Mouse (Mus musculus) frontal cortex, postnatal 14 days (tissue): ENCODE data around the gene Cldn10.
"Not testable (repeated sequence)": the region's sequence is repeated elsewhere in the genome, so short reads cannot be mapped to it uniquely, and the experiment has no call there.

Experiments used
- DNase-seq, 2 experiments: peaks; one replicate each; pipeline ENCODE4 v3.0.0; 2022; ENCODE audit warnings: low spot score in 2 of 2

The Cldn10 gene

DNA sequence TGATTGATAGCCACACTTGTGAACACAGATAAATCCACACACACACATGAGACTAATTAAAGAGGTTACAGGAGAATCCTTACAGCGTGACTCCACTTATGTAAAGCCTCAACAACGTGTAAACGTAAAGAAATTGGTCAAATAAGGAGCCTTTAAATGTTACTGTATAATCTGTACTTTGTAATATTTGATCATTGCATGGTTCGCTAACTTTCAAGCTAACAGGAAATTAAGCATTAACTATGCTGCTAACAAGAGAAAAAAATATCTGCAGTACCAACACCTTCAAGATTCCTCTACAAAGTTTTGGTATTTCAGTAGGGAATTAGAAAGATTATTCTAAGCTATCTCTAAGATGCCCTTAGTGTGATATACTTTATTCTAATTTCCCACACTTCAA, at the start of gene Cldn10:
Cldn10 (plus strand) TSS at position 288 of the 400 bp plus-strand sequence.
- no peak for DNase-seq

DNA sequence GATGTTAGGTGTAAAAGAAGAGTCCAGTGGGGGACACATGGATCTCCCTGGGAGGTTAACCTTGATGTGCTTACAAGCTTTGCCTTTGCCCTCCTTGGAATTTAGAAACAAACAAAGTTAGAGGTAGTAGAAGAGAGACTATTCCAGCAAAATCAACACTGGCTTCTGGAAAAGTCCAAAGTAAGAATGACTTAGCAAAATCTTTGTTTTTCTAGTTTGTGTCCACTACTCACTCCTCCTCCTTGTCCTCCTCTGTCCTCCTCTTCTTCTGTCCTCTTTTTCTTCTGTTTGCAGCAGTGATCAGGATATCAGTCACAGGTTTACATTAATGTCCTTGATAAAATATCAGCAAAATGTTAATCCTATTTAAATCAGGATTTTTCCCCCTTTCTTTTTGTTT, 45.9 kb upstream of the Cldn10 start:
- DNase-seq = no peak

DNA sequence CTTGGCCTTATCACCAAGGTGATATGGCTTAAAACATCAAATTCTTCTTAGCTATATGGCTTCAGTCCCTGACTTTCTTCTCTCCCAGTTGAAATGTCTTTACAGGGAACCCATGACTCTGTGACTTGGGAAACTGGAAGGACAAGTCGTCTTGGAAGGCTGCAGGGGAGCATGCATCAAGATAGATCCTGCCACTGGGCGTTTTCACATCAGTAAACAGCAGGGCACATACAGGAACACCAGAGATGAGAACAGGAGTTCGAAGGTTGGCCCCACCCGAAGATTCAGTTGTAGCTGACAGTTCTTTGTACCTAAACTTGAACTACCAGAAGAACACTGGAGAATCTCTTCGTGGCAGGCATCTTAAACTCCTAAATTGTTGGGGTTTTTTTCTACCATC, 44.8 kb upstream of the Cldn10 start:
- DNase-seq = no peak

DNA sequence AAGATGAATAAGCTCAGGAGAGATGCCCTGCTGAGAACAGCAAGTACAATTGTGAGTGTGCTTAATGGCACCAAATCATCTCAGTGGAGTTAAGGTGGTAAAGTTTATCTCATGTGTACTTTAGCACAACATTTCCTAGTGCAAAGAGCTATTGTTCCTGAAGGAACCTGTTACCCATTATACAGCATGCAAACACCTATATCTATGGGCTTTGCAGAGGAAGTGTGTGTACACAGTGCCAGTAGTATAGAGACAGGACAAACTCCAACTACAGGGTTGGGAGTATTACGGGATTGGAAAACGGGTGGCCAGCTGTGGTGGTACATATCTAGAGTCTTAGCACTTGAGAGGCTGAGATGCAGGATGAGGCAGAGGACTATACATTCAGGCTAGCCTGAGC, 38.6 kb upstream of the Cldn10 start:
- no peak for DNase-seq

DNA sequence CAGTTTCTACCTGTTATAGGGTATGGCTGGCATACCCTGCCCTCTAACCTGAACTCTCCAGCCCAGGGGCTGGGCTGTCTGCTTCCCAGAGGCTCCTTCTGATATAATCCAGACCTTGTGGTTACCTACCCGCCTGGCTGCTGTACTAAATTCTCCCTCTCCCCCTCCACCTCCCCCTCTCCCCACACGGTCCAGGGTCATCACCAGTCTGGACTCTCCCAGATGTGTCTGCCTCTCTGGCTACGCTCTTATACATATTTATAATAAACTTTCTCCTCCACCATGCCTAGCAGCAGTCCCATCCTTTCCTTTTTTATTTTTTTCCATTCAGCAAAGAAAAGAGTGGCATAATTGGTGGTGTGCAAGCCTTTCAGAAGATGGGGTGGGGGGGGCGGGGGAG, 38.0 kb upstream of the Cldn10 start:
- no peak for DNase-seq

DNA sequence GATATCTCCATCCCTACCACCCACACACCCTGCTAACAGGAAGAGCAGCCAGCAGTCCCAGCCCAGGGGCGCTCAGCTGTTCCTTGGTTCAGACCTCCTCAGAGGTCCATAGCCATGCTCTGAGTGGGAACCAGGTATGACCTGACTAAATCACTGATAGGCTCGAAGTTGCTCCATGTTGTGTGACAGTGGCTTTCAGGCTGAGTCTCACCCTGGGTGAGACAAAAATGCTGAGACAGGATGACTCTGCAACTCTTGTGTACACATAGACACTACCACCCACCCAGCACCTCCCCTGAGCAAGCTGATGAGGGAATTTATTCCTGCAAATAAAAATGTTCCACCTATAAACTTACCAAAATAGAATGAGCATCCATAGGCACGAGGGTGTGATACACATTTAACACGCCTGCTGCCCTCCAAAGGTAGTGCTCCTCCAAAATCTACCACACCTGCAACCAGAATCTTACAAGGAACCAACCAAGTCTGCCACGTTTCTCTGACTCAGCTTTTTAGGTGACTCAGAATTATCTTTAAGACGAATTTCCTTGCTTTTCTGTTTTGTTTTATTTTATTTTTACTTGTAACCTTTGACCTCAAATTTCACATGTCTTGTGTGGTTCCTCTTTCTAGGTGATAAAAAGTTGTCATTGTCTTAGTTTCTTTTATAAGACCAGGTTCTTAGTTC, 37.1 kb upstream of the Cldn10 start:
- DNase-seq = no peak

DNA sequence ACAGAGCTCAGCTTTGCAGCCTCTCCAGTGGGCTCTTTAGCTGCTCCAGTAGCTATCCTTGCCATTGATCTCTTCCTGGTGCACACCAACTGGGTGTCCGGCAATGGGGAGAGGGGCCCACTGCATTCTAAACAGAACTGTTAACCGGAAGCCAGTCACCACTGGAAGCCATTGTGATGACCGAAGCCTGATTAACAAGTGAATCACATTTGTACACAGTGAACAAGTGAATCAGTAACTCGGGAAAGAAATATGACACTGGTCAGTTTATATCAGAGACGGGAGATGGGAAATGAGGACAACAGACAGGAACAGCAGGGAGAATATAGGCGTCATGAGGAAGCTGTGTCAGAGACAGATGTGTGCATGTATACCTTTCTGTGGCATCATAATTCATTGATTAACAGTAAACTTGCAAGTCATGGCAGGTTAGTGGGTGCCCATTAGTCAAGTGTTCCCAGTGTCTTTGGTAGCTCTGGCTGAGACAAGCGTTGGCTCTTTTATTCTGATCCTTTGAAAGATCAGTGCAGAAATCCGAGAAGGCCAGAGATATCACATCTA, 36.4 kb upstream of the Cldn10 start:
- DNase-seq = no peak

DNA sequence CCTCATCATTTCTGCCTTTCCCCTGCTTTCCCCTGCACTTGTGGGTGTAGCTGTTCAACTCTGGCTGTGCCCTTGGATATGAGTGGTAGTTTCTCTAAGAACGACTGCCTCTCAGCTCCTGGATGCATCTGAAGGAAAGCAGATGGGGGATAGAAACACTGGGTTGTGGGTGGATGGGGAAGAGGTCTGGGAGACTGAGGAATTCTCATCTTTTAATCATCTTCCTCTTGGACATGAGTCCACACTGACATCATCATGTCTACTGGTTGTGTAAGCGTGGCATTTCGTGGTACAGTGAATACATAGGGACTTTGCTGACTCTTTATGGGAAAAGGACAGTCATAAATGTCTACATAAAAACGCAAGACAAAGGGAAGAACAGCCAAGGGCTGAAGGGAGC, 31.7 kb upstream of the Cldn10 start:
- no peak for DNase-seq

DNA sequence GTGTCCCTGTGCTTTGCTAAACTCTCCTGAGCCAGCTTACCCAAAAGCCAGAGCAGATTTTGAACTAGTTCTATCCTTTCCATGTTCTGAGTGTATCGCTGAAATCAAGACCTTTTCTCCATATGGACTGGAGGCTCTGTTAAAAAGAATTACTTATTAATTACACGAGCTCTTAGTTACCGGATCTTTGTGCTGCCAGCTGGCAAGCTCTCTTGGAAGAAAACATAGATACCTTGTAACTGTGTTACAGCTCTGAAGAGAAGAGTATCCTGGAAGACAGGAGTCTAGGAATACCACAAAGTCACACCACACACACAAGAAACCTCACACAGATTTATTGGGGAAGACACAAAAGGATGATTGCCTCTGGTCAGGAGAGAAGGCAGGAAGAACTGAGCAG, 31.1 kb upstream of the Cldn10 start:
- DNase-seq = no peak

DNA sequence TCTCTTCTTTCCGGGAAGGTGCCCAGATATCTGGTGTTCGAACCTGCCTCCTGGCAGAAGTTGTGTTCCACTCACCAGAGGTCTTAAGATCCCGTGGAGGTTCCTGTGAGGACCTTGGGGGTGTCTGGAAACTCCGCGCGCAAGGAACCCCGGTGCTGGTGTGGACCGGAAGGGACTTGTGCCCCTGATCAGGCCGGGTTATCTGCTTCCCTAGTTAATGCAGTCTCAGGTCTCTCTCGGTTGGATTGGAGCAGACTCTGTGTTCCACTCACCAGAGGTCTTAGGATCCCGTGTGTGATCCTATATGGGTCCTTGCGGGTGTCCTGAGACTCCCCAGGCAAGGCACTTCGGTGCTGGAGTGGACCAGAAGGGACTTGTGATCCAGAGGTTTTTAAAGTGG, 24.3 kb upstream of the Cldn10 start:
- not testable (repeated sequence) for DNase-seq

DNA sequence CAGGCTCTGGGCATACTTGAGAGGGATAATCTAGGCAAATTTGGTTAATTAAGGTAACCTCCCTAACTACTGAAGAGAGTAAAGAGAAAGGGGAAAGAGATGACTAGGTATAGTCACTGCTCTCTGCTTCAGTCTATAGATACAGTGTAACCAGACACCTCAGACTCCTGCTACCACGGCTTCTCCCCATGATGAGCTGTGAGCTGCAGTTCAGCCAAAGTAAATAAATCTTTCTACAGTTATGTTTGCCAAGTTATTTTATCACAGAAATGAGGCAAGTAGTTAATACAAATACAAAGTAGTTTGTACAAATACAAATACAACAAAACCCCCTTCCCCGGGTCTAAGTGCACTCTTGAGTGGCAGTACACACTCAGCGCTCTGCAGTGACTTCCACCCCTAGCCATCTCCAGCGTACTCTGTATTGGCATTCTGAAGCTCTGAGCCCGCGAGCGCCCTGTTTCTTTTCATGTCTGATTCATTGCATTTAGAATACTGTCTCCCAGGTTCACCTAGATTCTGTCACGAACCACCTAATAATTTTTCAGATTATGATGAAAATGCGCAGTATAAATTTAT, 23.7 kb upstream of the Cldn10 start:
- DNase-seq = no peak

DNA sequence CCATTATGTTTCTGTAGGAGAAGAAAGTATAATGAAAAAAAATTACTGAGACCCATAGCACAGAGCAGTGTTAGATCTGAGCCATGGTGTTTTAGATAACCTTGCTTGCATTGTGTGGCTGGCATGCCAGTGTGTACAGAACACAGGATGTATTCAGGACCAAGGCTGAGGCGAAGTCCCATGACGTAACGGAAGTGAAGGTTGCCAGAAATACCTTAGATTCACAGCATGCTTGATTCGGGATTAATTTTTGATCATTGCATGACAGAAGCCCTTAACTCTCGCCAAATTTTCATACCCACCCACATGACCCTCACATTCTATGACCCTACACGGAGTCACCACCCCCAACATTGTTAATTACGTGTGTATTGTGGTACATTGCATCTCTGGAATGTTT, 22.4 kb upstream of the Cldn10 start:
- DNase-seq = no peak

DNA sequence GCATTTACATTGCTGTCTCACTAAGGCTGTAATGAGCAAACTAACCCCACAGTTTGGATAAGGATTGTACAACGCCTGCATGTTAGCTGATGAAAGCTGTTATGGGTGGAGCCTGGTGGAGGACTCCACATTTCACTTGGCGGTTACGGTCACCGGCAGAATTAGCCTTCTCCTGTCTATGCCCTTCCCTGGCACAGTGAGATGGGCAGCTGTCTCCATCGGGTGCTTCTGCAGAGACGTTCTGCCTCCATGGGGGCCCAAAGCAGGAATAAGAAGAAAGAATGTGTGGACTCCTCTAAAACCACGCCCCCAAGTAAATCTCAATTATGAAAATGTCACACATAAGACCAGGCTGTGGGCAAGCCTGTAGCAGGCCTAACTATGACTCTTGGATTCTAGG, 21.8 kb upstream of the Cldn10 start:
- DNase-seq = no peak

DNA sequence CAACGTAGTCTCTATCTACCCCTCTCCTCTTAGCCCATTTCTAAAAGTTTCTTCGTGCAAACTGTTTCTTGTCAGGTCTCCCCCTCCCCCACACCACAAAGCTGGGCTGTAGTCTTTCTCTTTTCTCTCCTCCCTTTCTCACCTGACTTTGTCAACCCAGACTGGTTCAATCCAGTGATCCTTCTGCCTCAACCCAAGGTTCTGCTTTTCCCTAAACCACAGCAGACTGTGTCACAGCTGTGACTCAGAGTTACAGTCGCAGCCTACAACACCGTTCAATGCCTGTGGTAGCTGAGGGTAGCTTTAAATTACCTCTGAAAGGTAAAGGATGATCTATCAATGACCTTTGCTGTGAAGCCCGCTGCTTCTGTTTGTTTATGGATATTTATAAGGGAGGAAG, 21.3 kb upstream of the Cldn10 start:
- no peak for DNase-seq

DNA sequence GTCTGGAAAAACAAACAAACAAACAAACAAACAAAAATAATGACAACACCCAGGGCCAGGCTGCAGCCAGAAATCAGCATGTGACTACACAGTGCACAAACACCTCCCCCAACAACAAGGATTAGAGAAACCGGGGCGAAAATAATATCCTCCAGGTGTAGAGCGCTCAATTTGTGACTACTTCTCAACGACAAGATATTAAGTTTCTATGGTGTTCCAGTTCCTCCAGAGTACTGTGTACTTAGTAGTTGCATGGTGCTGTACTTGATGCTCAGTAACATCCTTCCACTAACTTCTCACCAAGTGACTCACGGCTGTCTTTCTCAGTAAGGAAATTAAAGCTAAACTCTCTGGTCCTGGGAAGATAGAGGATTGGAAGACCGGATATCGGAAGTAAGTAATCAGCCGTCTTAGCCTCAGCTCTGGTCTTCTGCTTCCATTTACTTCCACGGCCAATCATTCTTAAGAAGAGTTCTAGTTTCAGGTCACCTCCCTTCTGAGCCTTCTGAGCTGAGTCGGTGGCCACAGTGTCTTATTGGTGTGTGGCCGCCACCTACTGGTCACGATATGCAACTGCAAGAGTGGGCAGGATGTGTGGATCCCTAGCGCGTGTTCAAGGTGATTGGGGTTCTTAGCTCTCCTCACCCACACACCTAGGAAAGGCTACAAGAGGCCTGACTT, 19.9 kb upstream of the Cldn10 start:
- DNase-seq = peak; percentile 66 to 80

DNA sequence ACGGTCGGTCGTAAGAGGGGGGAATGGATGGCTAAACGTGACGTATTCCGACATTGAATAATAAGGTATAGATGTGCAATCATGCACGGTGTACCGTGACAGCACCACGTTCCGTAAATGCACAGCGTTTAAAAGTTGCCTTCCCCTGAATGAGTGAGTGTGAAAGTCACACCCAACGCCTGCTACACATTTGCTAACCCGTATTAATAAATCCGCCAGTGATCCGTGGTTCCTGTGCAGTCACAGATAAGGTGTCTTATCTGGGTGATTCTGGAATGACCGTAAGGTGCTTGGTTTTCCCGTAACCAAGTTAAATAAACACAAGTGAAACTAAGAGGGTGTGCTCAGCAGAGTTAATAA, 19.4 kb upstream of the Cldn10 start:
- DNase-seq = no peak

DNA sequence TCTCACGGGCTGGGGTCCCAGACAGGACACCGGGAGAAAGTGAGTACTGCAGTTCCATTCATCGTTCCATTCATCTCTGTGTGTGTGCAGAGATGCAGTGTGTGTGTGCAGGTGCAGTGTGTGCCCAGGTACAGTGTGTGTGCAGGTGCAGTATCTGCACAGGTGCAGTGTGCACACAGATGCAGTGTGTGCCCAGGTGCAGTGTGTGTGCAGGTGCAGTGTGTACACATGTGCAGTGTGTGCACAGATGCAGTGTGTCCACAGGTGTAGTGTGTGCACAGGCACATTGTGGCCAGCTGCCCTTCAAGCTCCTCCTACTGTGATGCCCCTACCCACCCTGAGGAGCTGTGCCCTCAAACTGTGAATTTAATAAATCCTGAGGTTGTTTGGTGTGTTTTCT, 14.0 kb upstream of the Cldn10 start:
- DNase-seq = no peak

DNA sequence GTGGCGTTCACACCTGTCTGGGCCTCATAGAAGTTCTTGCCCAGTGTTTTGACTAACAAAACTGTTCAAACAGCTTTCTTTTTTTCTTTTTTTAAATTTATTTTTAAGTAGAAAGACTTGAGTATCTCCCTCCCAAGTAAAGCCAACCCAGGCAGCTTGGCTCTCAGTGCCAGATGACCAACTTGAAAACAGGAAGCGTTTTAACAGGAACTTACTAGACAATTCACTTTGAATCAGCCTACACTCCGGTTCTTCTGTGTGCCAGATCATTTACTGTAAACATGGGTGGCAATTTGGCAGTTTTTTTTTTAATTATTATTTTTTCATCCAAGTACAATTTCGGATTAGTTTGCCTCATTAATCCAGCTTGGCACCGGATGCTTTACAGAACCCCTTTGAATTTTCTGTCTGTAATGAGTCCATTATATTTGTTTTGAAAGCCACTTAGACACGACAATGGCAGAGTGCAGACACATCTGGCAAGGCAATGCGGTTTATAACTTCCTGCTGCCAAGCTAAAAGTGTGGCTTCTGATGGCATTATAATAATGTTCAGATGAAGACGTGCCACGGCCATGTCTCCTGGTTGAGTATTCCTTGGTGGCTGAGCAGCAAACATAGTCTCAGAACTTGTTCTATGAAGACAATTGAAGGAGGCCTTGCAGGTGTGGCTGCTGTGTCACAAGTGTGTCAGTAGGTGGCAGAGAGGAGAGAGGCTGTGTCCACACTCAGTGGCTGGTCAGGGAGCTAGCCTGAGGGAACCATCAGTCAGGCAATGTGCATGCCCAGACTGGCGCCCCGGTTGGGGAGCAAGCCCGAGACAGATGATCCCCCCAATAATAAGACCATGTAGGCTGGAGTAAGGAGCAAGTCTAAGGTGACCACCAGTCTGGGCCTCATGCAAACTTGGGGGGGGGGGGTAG, 12.9 kb upstream of the Cldn10 start:
- DNase-seq = no peak

DNA sequence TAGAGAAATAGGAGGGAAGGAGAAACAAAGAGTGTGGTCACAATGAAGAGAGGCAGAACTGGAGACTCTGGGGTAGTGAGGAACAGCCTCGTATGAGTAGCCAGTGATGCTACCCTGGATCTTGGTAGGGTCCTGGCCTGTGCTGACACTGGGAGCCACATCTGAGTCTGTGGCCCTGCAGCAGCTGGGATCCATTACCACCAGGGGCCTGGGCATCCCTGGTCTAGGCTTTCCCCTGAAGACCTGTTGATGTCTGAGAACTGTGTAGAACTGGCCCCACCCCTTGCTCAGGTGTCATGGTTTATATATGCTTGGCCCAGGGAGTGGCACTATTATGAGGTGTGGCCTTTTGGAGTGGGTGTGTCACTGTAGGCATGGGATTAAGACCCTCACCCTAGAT, 12.2 kb upstream of the Cldn10 start:
- no peak for DNase-seq

DNA sequence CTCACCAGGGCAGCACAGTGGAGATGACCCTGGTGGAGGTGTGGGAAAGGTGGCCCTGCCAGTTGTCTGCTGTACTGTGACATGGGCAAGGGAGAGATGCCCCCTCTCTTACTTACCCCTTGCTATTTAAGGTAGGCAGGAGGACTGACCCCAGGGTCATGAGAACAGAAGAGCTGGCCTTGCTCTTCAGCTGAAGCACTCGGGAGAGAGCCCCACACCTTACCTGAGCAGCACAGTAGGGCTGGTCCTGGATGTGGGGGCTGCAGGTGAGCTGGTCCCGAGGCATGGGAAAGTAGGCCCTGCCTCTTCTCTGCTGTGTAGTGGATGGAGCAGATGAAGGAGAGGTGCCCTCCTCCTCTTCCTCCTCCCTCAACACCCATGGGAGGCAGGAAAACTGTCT, 11.3 kb upstream of the Cldn10 start:
- no peak for DNase-seq

DNA sequence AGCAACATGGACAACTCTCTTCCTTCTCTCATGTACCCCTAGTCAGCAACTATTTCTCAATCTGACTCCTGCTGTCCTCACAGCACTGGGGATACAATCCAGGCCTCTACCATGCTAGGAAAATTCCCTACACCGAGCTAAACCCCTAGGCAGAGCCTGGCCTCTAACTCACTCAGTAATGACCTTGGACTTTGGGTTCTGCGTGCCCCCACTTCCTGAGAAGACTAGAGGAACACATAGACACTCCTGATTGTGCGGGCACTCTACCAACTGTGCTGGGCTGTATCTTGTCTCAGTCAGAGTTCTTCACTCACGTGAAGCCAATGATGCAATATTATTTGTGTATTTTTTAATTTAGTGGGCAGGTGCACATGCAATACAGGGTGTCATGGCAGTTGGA, 10.2 kb upstream of the Cldn10 start:
- no peak for DNase-seq

DNA sequence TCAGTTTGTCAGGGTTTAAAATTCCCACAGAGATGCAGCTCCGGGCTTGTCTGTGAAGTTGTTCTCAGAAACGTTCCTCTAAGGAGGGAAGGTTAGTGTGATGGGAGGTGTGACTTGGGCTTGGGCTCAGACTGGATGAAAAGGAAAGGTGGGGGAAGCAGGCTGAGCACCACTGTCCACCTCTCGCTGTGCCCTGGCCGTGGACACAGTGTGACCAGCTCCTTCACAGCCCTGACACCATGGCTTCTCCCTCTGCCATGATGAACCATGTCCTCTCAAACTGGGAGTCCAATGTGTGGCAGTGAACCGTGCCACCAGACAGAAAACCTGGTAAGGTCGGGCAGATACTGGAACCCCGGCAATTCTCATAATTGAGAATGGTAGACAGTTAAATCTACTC, 6.1 kb upstream of the Cldn10 start:
- DNase-seq = no peak
